Mouse (Mus musculus) monocyte, adult 59 days (primary cell): ENCODE measurements around the gene Irx5. TPM values are rescaled to one million over a fixed set of nuclear protein-coding genes. Genes with fewer than 3 reads are reported as not detected.

Experiments used
- total RNA-seq, 2 experiments: library from RNA; stranded (reverse); gene quantifications; one replicate each; pipeline ENCODE4 v1.2.4; 2023

Gene Irx5
- total RNA-seq: not detected

DNA sequence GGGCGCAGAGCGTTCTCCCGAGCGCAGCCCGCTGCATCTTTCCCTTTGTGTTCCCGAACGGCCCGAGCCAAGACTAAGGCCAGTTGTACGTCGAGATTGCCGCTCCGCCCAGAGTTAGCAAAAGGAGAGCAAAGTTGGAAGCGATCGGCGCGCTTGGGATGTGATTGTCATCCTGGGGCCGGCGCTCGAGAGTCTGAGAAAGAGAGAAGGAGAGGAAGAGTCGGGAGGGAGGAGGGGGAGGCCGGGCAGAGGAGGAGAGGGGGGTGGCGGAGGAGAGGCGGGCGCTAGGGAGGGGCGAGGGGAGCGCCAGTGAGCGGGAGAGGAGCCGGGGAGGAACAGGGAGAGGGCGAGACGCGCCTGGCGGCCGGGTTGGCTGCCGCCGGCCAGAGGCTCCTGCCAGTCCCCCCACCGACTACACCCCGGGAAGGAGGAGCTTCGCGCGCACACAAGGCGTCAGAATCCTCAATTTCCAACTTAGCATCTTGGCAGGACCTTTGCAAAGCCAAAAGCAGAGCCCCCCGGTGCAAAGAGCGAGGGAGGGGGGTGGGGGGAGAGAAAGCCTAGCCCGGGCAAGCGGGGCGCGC is at the start of gene Irx5:
TSS of gene Irx5 (plus strand) at position 228 of the 584 bp plus-strand sequence.

